Mouse (Mus musculus): ENCODE measurements around the gene E130309D02Rik.

- TF ChIP-seq CTCF (IDR thresholded peaks at IDR 0.05; ENCODE audit: extremely low read depth, insufficient read depth, insufficient read length, insufficient replicate concordance) (no peak), POLR2A (IDR thresholded peaks at IDR 0.05; ENCODE audit: low read depth, low read length) (no peak)
Observed at GRCm38 (mm10) chr5:143287774-143288328, 27.3 kb downstream of the E130309D02Rik start.

Measured in spleen, adult 2 months (tissue).